Mouse (Mus musculus) ES-Bruce4 (cell line): ENCODE data around the gene Hnrnpd.

Experiments used
- CTCF ChIP-seq: IDR thresholded peaks from one replicate; pipeline ENCODE4 v1.8.1; 2011; ENCODE audit warnings: low read depth, low read length
- EP300 ChIP-seq: IDR thresholded peaks from 2 replicates; pipeline ENCODE4 v1.6.1; 2011; ENCODE audit warnings: low read depth, low read length; ENCODE audit not compliant: insufficient read depth
- POLR2A ChIP-seq: IDR thresholded peaks from one replicate; pipeline ENCODE4 v1.8.1; 2011; ENCODE audit warnings: low read length; ENCODE audit not compliant: insufficient read depth

DNA sequence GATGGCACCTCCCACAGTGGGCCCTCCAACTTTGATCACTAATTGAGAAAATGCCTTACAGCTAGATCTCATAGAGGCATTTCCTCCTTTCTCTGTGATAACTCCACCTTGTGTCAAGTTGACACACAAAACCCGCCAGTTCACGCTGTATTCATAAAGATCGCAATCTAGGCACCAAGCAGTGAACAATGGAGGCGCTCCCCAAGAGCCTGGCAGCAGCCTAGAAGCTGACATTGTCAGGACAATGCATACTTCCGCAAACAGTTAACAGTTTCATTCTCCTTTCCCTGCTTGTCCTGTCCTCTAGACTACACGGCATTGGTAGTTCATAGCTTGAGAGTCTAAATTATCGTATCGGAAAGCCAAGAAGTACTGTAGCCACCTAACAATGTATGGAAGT, 56.7 kb downstream of the Hnrnpd start:
- TF ChIP-seq CTCF (no peak), EP300 (no peak), POLR2A (no peak)
